Mouse (Mus musculus) left cerebral cortex, adult 9 months (tissue): ENCODE measurements at regions not wholly inside any gene's neighbourhood (a gene's known extent, or its start where the extent isn't known, plus 50 kb on each side); places are given as distances from the start of the nearest gene placed in this dataset.

Experiments
- DNase-seq, 2 experiments: peaks; one replicate each; pipeline ENCODE4 v3.0.0; 2022; ENCODE audit warnings: low spot score in 2 of 2

DNA sequence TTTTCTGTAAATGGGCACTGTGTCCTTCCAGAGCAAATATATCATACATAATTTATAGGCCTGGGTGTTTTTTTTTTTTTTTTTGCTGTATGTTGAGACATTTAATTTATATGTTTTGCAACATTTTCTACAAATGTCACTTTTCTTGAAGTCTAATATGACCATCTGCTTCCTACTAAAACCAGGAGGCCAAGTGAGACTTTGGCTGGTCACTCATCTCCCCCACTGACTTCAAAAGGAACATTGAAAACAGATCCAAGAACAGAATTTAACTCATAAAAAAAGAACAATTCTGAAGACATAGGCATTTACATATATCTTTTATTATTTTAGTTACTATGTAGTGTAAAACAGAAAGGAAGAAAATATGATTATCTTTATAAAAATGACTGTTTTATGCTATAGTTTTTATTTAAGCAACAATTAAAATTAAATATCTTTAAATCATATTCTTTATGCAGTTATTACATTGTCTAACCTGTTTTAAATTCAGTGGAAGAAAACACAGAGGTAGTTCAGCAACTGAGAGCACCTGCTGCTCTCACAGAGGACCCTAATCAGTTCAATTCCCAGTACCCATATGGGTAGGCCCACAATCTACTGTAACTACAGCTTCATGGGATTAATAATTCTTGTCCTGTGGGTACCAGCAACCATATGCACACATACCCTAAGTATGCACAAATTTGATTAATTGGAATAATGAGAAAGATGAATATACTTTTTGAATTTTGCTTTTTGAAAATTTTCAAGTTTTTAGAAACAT, 592.5 kb downstream of the Etv1 start:
- no peak for DNase-seq

DNA sequence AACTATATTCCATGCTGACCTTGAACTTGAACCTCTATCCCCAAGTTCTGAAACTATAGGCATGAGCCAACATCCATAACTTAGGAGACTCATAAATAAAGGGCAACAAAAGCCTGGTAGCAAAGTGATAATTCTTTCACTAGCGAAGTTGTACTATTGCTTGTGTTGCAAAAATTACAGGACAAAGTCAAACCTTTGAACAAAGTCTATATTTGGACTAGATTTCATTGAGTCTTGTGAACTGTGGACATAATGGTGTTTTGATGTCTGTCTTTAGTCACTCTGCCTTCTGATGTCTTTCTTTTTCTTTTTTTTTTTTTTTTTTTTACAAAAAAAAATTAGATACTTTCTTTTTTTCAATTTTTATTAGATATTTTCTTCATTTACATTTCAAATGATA, 594.5 kb downstream of the Etv1 start:
- no peak for DNase-seq
